Mouse (Mus musculus) NIH3T3 (cell line): Measurements from ENCODE around the gene Sctr.

Experiments used
- DNase-seq: peaks from one replicate; pipeline ENCODE4 v3.0.0-alpha.2; 2012; ENCODE audit warnings: low read depth

The Sctr gene

GRCm38 (mm10) chr1:120027693-120028092 is 21.0 kb downstream of the Sctr start:
- peak; percentile 22 for DNase-seq

GRCm38 (mm10) chr1:120030474-120030873 is 23.8 kb downstream of the Sctr start:
- no peak for DNase-seq

- peak; percentile 91 for DNase-seq
Observed at GRCm38 (mm10) chr1:120032804-120033468, 26.2 kb downstream of the Sctr start.

- no peak for DNase-seq
Observed at GRCm38 (mm10) chr1:120033469-120033854, 26.8 kb downstream of the Sctr start.

- DNase-seq, result no peak
Observed at GRCm38 (mm10) chr1:120034793-120035192, 28.1 kb downstream of the Sctr start.

GRCm38 (mm10) chr1:120035456-120036034 is 28.9 kb downstream of the Sctr start:
- DNase-seq, result no peak

GRCm38 (mm10) chr1:120037021-120037683 is 30.5 kb downstream of the Sctr start:
- peak; percentile 20 for DNase-seq

- no peak for DNase-seq
Observed at GRCm38 (mm10) chr1:120038594-120038993, 31.9 kb downstream of the Sctr start.

- no peak for DNase-seq
Observed at GRCm38 (mm10) chr1:120042421-120042820, 35.7 kb downstream of the Sctr start.

GRCm38 (mm10) chr1:120044584-120044983 is 37.9 kb downstream of the Sctr start:
- DNase-seq, result no peak

- no peak for DNase-seq
Observed at GRCm38 (mm10) chr1:120047325-120047724, 40.6 kb downstream of the Sctr start.

GRCm38 (mm10) chr1:120051070-120051469 is 44.4 kb downstream of the Sctr start:
- peak; percentile 58 for DNase-seq

- peak; percentile 69 for DNase-seq
Observed at GRCm38 (mm10) chr1:120054997-120055396, 48.3 kb downstream of the Sctr start.

- DNase-seq, result no peak
Observed at GRCm38 (mm10) chr1:120055475-120055874, 48.8 kb downstream of the Sctr start.

GRCm38 (mm10) chr1:120056236-120056635 is 49.5 kb downstream of the Sctr start:
- DNase-seq, result no peak

- DNase-seq, result peak; percentile 31
Observed at GRCm38 (mm10) chr1:120057044-120057443, 50.4 kb downstream of the Sctr start.

- DNase-seq, result peak; percentile 36
Observed at GRCm38 (mm10) chr1:120057674-120058430, 51.2 kb downstream of the Sctr start.

GRCm38 (mm10) chr1:120060687-120061086 is 54.0 kb downstream of the Sctr start:
- no peak for DNase-seq

- no peak for DNase-seq
Observed at GRCm38 (mm10) chr1:120062231-120062630, 55.5 kb downstream of the Sctr start.

GRCm38 (mm10) chr1:120064036-120064682 is 57.5 kb downstream of the Sctr start:
- no peak for DNase-seq

GRCm38 (mm10) chr1:120066159-120066558 is 59.5 kb downstream of the Sctr start:
- no peak for DNase-seq

- DNase-seq, result no peak
Observed at GRCm38 (mm10) chr1:120066625-120067024, 59.9 kb downstream of the Sctr start.
